Mouse (Mus musculus): ENCODE results near the gene 2010111I01Rik.

2010111I01Rik gene

GRCm38 (mm10) chr13:63242401-63243192 lies 277.9 kb downstream of the 2010111I01Rik start:
- DNase-seq (ENCODE audit: low spot score in 2 of 2): no peak

- no peak for DNase-seq (ENCODE audit: low spot score in 2 of 2)
Measured at GRCm38 (mm10) chr13:63243586-63243985, 278.9 kb downstream of the 2010111I01Rik start.

GRCm38 (mm10) chr13:63244425-63244824 lies 279.7 kb downstream of the 2010111I01Rik start:
- no peak for DNase-seq (ENCODE audit: low spot score in 2 of 2)

GRCm38 (mm10) chr13:63245218-63245617 lies 280.5 kb downstream of the 2010111I01Rik start:
- DNase-seq (ENCODE audit: low spot score in 2 of 2): no peak

GRCm38 (mm10) chr13:63245812-63246211 lies 281.1 kb downstream of the 2010111I01Rik start:
- no peak for DNase-seq (ENCODE audit: low spot score in 2 of 2)

GRCm38 (mm10) chr13:63246332-63246940 lies 281.7 kb downstream of the 2010111I01Rik start:
- DNase-seq (ENCODE audit: low spot score in 2 of 2): no peak

GRCm38 (mm10) chr13:63247041-63247440 lies 282.3 kb downstream of the 2010111I01Rik start:
- no peak for DNase-seq (ENCODE audit: low spot score in 2 of 2)

- DNase-seq (ENCODE audit: low spot score in 2 of 2): no peak
Measured at GRCm38 (mm10) chr13:63247631-63248030, 282.9 kb downstream of the 2010111I01Rik start.

GRCm38 (mm10) chr13:63248318-63248717 lies 283.6 kb downstream of the 2010111I01Rik start:
- DNase-seq (ENCODE audit: low spot score in 2 of 2): no peak

GRCm38 (mm10) chr13:63249171-63249570 lies 284.5 kb downstream of the 2010111I01Rik start:
- DNase-seq (ENCODE audit: low spot score in 2 of 2): no peak

- DNase-seq (ENCODE audit: low spot score in 2 of 2): no peak
Measured at GRCm38 (mm10) chr13:63249741-63250431, 285.2 kb downstream of the 2010111I01Rik start.

- no peak for DNase-seq (ENCODE audit: low spot score in 2 of 2)
Measured at GRCm38 (mm10) chr13:63250441-63250980, 285.8 kb downstream of the 2010111I01Rik start.

GRCm38 (mm10) chr13:63251118-63251889 lies 286.6 kb downstream of the 2010111I01Rik start:
- no peak for DNase-seq (ENCODE audit: low spot score in 2 of 2)

- DNase-seq (ENCODE audit: low spot score in 2 of 2): no peak
Measured at GRCm38 (mm10) chr13:63252295-63253010, 287.8 kb downstream of the 2010111I01Rik start.

- DNase-seq (ENCODE audit: low spot score in 2 of 2): no peak
Measured at GRCm38 (mm10) chr13:63253147-63253546, 288.5 kb downstream of the 2010111I01Rik start.

- no peak for DNase-seq (ENCODE audit: low spot score in 2 of 2)
Measured at GRCm38 (mm10) chr13:63253886-63254636, 289.4 kb downstream of the 2010111I01Rik start.

GRCm38 (mm10) chr13:63255519-63256011 lies 290.9 kb downstream of the 2010111I01Rik start:
- DNase-seq (ENCODE audit: low spot score in 2 of 2): no peak

GRCm38 (mm10) chr13:63256146-63256545 lies 291.5 kb downstream of the 2010111I01Rik start:
- DNase-seq (ENCODE audit: low spot score in 2 of 2): no peak

- DNase-seq (ENCODE audit: low spot score in 2 of 2): no peak
Measured at GRCm38 (mm10) chr13:63256807-63257206, 292.1 kb downstream of the 2010111I01Rik start.

GRCm38 (mm10) chr13:63258167-63258582 lies 293.5 kb downstream of the 2010111I01Rik start:
- no peak for DNase-seq (ENCODE audit: low spot score in 2 of 2)

Data from left cerebral cortex, adult 9 months (tissue).